Mouse (Mus musculus): ENCODE measurements at regions not wholly inside any gene's neighbourhood (a gene's known extent, or its start where the extent isn't known, plus 50 kb on each side); places are given as distances from the start of the nearest gene placed in this dataset.

- Histone ChIP-seq H3K4me3 (ENCODE audit: low read length) (no peak overlapping the region), H3K36me3 (ENCODE audit: control insufficient read depth, insufficient read depth, low read length) (no peaks in the 10 kb centered on the region), H3K4me1 (ENCODE audit: control insufficient read depth, insufficient read depth, low read length) (no peaks in the 10 kb centered on the region), H3K27me3 (replicated peaks; ENCODE audit: control insufficient read depth, insufficient read depth, low read length) (no peaks in the 10 kb centered on the region), H3K4me2 (ENCODE audit: low read depth, low read length) (no peak overlapping the region), H3K27ac (ENCODE audit: low read length) (no peak overlapping the region), H3K9me3 (ENCODE audit: control insufficient read depth, low read length) (no peaks in the 10 kb centered on the region), H3K9ac (ENCODE audit: low read depth, low read length) (no peak overlapping the region)
- ATAC-seq = no peak
- 31% methylated on average over 11 of the region's 11 CpGs for WGBS
These were observed 332.3 kb downstream of the D3Ertd751e start for GRCm38 (mm10) chr3:42074532-42075287.

- Histone ChIP-seq H3K4me1 (ENCODE audit: control insufficient read depth, insufficient read depth, low read length) (no peaks in the 10 kb centered on the region), H3K4me3 (ENCODE audit: low read length) (no peak overlapping the region), H3K9me3 (ENCODE audit: control insufficient read depth, low read length) (no peaks in the 10 kb centered on the region), H3K9ac (ENCODE audit: low read depth, low read length) (no peak overlapping the region), H3K36me3 (ENCODE audit: control insufficient read depth, insufficient read depth, low read length) (no peaks in the 10 kb centered on the region), H3K4me2 (ENCODE audit: low read depth, low read length) (0 out of 2 replicates have a peak overlapping the region, but pooled peaks have one; percentile 30), H3K27me3 (replicated peaks; ENCODE audit: control insufficient read depth, insufficient read depth, low read length) (no peaks in the 10 kb centered on the region), H3K27ac (ENCODE audit: low read length) (no peak overlapping the region)
- WGBS = 39% methylated on average over 13 of the region's 13 CpGs
- peak; percentile 69; the same call in 1 of the 2 replicates for ATAC-seq
These were observed 368.8 kb downstream of the D3Ertd751e start for GRCm38 (mm10) chr3:42110976-42111847.

- ATAC-seq = no peak
- Histone ChIP-seq H3K27ac (ENCODE audit: low read length) (no peak overlapping the region), H3K4me1 (ENCODE audit: control insufficient read depth, insufficient read depth, low read length) (no peaks in the 10 kb centered on the region), H3K4me3 (ENCODE audit: low read length) (no peak overlapping the region), H3K4me2 (ENCODE audit: low read depth, low read length) (no peak overlapping the region), H3K27me3 (replicated peaks; ENCODE audit: control insufficient read depth, insufficient read depth, low read length) (no peaks in the 10 kb centered on the region), H3K36me3 (ENCODE audit: control insufficient read depth, insufficient read depth, low read length) (no peaks in the 10 kb centered on the region), H3K9ac (ENCODE audit: low read depth, low read length) (no peak overlapping the region), H3K9me3 (ENCODE audit: control insufficient read depth, low read length) (no peaks in the 10 kb centered on the region)
- WGBS = 81% methylated on average over 3 of the region's 3 CpGs
These were observed 387.6 kb downstream of the D3Ertd751e start for GRCm38 (mm10) chr3:42129821-42130560.

- H3K27me3 ChIP-seq (replicated peaks; ENCODE audit: control insufficient read depth, insufficient read depth, low read length) = no peaks in the 10 kb centered on the region
- no peaks in the 10 kb centered on the region for H3K4me1 ChIP-seq (ENCODE audit: control insufficient read depth, insufficient read depth, low read length)
- H3K9ac ChIP-seq (ENCODE audit: low read depth, low read length) = no peak overlapping the region
- H3K9me3 ChIP-seq (ENCODE audit: control insufficient read depth, low read length) = no peaks in the 10 kb centered on the region
- no peaks in the 10 kb centered on the region for H3K36me3 ChIP-seq (ENCODE audit: control insufficient read depth, insufficient read depth, low read length)
- no peak overlapping the region for H3K27ac ChIP-seq (ENCODE audit: low read length)
- H3K4me3 ChIP-seq (ENCODE audit: low read length) = no peak overlapping the region
- no peak overlapping the region for H3K4me2 ChIP-seq (ENCODE audit: low read depth, low read length)
- 86% methylated on average over 1 of the region's 1 CpGs for WGBS
- no peak for ATAC-seq
These were observed 389.9 kb downstream of the D3Ertd751e start for GRCm38 (mm10) chr3:42132322-42132721.

GRCm38 (mm10) chr3:42153372-42153771, 411.0 kb downstream of the D3Ertd751e start:
- H3K9me3 ChIP-seq (ENCODE audit: control insufficient read depth, low read length) = no peaks in the 10 kb centered on the region
- H3K27ac ChIP-seq (ENCODE audit: low read length) = no peak overlapping the region
- H3K4me1 ChIP-seq (ENCODE audit: control insufficient read depth, insufficient read depth, low read length) = no peaks in the 10 kb centered on the region
- WGBS = 84% methylated on average over 3 of the region's 3 CpGs
- no peak overlapping the region for H3K4me2 ChIP-seq (ENCODE audit: low read depth, low read length)
- no peaks in the 10 kb centered on the region for H3K27me3 ChIP-seq (replicated peaks; ENCODE audit: control insufficient read depth, insufficient read depth, low read length)
- no peak overlapping the region for H3K4me3 ChIP-seq (ENCODE audit: low read length)
- H3K9ac ChIP-seq (ENCODE audit: low read depth, low read length) = no peak overlapping the region
- no peaks in the 10 kb centered on the region for H3K36me3 ChIP-seq (ENCODE audit: control insufficient read depth, insufficient read depth, low read length)
- no peak for ATAC-seq

GRCm38 (mm10) chr3:42154909-42155308, 412.5 kb downstream of the D3Ertd751e start:
- no peak for ATAC-seq
- 58% methylated on average over 4 of the region's 4 CpGs for WGBS
- no peaks in the 10 kb centered on the region for H3K9me3 ChIP-seq (ENCODE audit: control insufficient read depth, low read length)
- H3K4me2 ChIP-seq (ENCODE audit: low read depth, low read length) = no peak overlapping the region
- no peaks in the 10 kb centered on the region for H3K4me1 ChIP-seq (ENCODE audit: control insufficient read depth, insufficient read depth, low read length)
- no peaks in the 10 kb centered on the region for H3K36me3 ChIP-seq (ENCODE audit: control insufficient read depth, insufficient read depth, low read length)
- no peak overlapping the region for H3K9ac ChIP-seq (ENCODE audit: low read depth, low read length)
- no peak overlapping the region for H3K27ac ChIP-seq (ENCODE audit: low read length)
- H3K27me3 ChIP-seq (replicated peaks; ENCODE audit: control insufficient read depth, insufficient read depth, low read length) = no peaks in the 10 kb centered on the region
- H3K4me3 ChIP-seq (ENCODE audit: low read length) = no peak overlapping the region

GRCm38 (mm10) chr3:42163666-42164065, 421.3 kb downstream of the D3Ertd751e start:
- H3K36me3 ChIP-seq (ENCODE audit: control insufficient read depth, insufficient read depth, low read length) = no peaks in the 10 kb centered on the region
- H3K4me3 ChIP-seq (ENCODE audit: low read length) = no peak overlapping the region
- H3K4me2 ChIP-seq (ENCODE audit: low read depth, low read length) = no peak overlapping the region
- H3K4me1 ChIP-seq (ENCODE audit: control insufficient read depth, insufficient read depth, low read length) = no peaks in the 10 kb centered on the region
- 65% methylated on average over 3 of the region's 3 CpGs for WGBS
- ATAC-seq = no peak
- H3K27ac ChIP-seq (ENCODE audit: low read length) = no peak overlapping the region
- no peaks in the 10 kb centered on the region for H3K27me3 ChIP-seq (replicated peaks; ENCODE audit: control insufficient read depth, insufficient read depth, low read length)
- H3K9me3 ChIP-seq (ENCODE audit: control insufficient read depth, low read length) = no peaks in the 10 kb centered on the region
- no peak overlapping the region for H3K9ac ChIP-seq (ENCODE audit: low read depth, low read length)

- WGBS = 51% methylated on average over 1 of the region's 1 CpGs
These were observed 456.8 kb downstream of the D3Ertd751e start for GRCm38 (mm10) chr3:42199206-42199605.

GRCm38 (mm10) chr3:42201373-42201772, 459.0 kb downstream of the D3Ertd751e start:
- no peaks in the 10 kb centered on the region for H3K36me3 ChIP-seq (ENCODE audit: control insufficient read depth, insufficient read depth, low read length)
- H3K27ac ChIP-seq (ENCODE audit: low read length) = no peak overlapping the region
- no peaks in the 10 kb centered on the region for H3K27me3 ChIP-seq (replicated peaks; ENCODE audit: control insufficient read depth, insufficient read depth, low read length)
- no peak for ATAC-seq
- no peaks in the 10 kb centered on the region for H3K9me3 ChIP-seq (ENCODE audit: control insufficient read depth, low read length)
- H3K4me2 ChIP-seq (ENCODE audit: low read depth, low read length) = no peak overlapping the region
- 88% methylated on average over 6 of the region's 6 CpGs for WGBS
- no peaks in the 10 kb centered on the region for H3K4me1 ChIP-seq (ENCODE audit: control insufficient read depth, insufficient read depth, low read length)
- no peak overlapping the region for H3K4me3 ChIP-seq (ENCODE audit: low read length)
- no peak overlapping the region for H3K9ac ChIP-seq (ENCODE audit: low read depth, low read length)

More at GRCm38 (mm10) chr3:42199206-42199605, 456.8 kb downstream of the D3Ertd751e start:
- no peak for ATAC-seq
- Histone ChIP-seq H3K4me2 (ENCODE audit: low read depth, low read length) (no peak overlapping the region), H3K4me1 (ENCODE audit: control insufficient read depth, insufficient read depth, low read length) (no peaks in the 10 kb centered on the region), H3K27ac (ENCODE audit: low read length) (no peak overlapping the region), H3K9ac (ENCODE audit: low read depth, low read length) (no peak overlapping the region), H3K36me3 (ENCODE audit: control insufficient read depth, insufficient read depth, low read length) (no peaks in the 10 kb centered on the region), H3K27me3 (replicated peaks; ENCODE audit: control insufficient read depth, insufficient read depth, low read length) (no peaks in the 10 kb centered on the region), H3K9me3 (ENCODE audit: control insufficient read depth, low read length) (no peaks in the 10 kb centered on the region), H3K4me3 (ENCODE audit: low read length) (no peak overlapping the region)
